Mouse (Mus musculus) v-Abl transformed pro-B cells (cell line): ENCODE results near the gene Vgll4.

ENCODE experiments used
- in situ Hi-C, 2 experiments: fragments of 400-800 bp; cut with MboI; formaldehyde crosslinking; loops; one replicate each; pipeline ENCODE4 v1.15.1; 2025; ENCODE audit not compliant: unreplicated experiment in 2 of 2

Gene Vgll4

GRCm38 (mm10) chr6:114857996-114858721 lies 111.6 kb downstream of the Vgll4 start:
- in situ Hi-C loops, result no loop called here

- in situ Hi-C loops, result no loop called here
Observed at GRCm38 (mm10) chr6:114856501-114856900, 113.3 kb downstream of the Vgll4 start.

- in situ Hi-C loops, result no loop called here
Observed at GRCm38 (mm10) chr6:114855644-114856043, 114.2 kb downstream of the Vgll4 start.

- in situ Hi-C loops, result no loop called here
Observed at GRCm38 (mm10) chr6:114854368-114854767, 115.4 kb downstream of the Vgll4 start.

GRCm38 (mm10) chr6:114852739-114853138 lies 117.1 kb downstream of the Vgll4 start:
- in situ Hi-C loops, result no loop called here

- in situ Hi-C loops, result no loop called here
Observed at GRCm38 (mm10) chr6:114851688-114852087, 118.1 kb downstream of the Vgll4 start.

- in situ Hi-C loops, result no loop called here
Observed at GRCm38 (mm10) chr6:114849787-114850186, 120.0 kb downstream of the Vgll4 start.

GRCm38 (mm10) chr6:114848761-114849160 lies 121.0 kb downstream of the Vgll4 start:
- in situ Hi-C loops, result no loop called here

GRCm38 (mm10) chr6:114847582-114848174 lies 122.1 kb downstream of the Vgll4 start:
- in situ Hi-C loops, result no loop called here

GRCm38 (mm10) chr6:114846153-114846772 lies 123.5 kb downstream of the Vgll4 start:
- in situ Hi-C loops, result no loop called here

- in situ Hi-C loops, result no loop called here
Observed at GRCm38 (mm10) chr6:114842863-114843262, 126.9 kb downstream of the Vgll4 start.

- in situ Hi-C loops, result no loop called here
Observed at GRCm38 (mm10) chr6:114842131-114842530, 127.7 kb downstream of the Vgll4 start.

GRCm38 (mm10) chr6:114840012-114840411 lies 129.8 kb downstream of the Vgll4 start:
- in situ Hi-C loops, result no loop called here

GRCm38 (mm10) chr6:114838872-114839271 lies 130.9 kb downstream of the Vgll4 start:
- in situ Hi-C loops, result no loop called here

- in situ Hi-C loops, result no loop called here
Observed at GRCm38 (mm10) chr6:114836433-114836832, 133.4 kb downstream of the Vgll4 start.

GRCm38 (mm10) chr6:114835752-114836151 lies 134.0 kb downstream of the Vgll4 start:
- in situ Hi-C loops, result no loop called here

GRCm38 (mm10) chr6:114835344-114835743 lies 134.4 kb downstream of the Vgll4 start:
- in situ Hi-C loops, result no loop called here

- in situ Hi-C loops, result no loop called here
Observed at GRCm38 (mm10) chr6:114833791-114834346, 135.9 kb downstream of the Vgll4 start.

- in situ Hi-C loops, result no loop called here
Observed at GRCm38 (mm10) chr6:114833058-114833685, 136.6 kb downstream of the Vgll4 start.

GRCm38 (mm10) chr6:114831807-114832206 lies 138.0 kb downstream of the Vgll4 start:
- in situ Hi-C loops, result no loop called here
